Mouse (Mus musculus): ENCODE data around the gene Ptk7. TPM values are rescaled to one million over a fixed set of nuclear protein-coding genes. Genes with fewer than 3 reads are reported as not detected.
"Not testable (repeated sequence)": the region's sequence is repeated elsewhere in the genome, so short reads cannot be mapped to it uniquely, and the experiment has no call there.

Ptk7 gene
- polyA plus RNA-seq, 1 experiment from 2014 or later = 7.9 TPM

- Histone ChIP-seq H3K4me2 (ENCODE audit: low read depth, low read length) (no peak overlapping the region), H3K4me3 (ENCODE audit: low read depth, low read length) (no peak overlapping the region), H3K9me3 (ENCODE audit: control insufficient read depth, low read length) (no peaks in the 10 kb centered on the region), H3K9ac (replicated peaks; ENCODE audit: low read depth, low read length) (no peak overlapping the region), H3K36me3 (ENCODE audit: control insufficient read depth, insufficient read depth, low read length) (peaks cover 4% of the 10 kb centered on the region), H3K27me3 (ENCODE audit: control insufficient read depth, insufficient read depth, low read length) (no peaks in the 10 kb centered on the region), H3K4me1 (ENCODE audit: control insufficient read depth, insufficient read depth, low read length) (peaks cover 10% of the 10 kb centered on the region), H3K27ac (ENCODE audit: low read depth, low read length) (no peak overlapping the region)
- no peak for ATAC-seq (ENCODE audit: low read depth)
- 93% methylated on average over 6 of the region's 6 CpGs for WGBS
These were observed 70.2 kb downstream of the Ptk7 start for GRCm38 (mm10) chr17:46559146-46559545.

- Histone ChIP-seq H3K36me3 (ENCODE audit: control insufficient read depth, insufficient read depth, low read length) (no peaks in the 10 kb centered on the region), H3K27me3 (ENCODE audit: control insufficient read depth, insufficient read depth, low read length) (no peaks in the 10 kb centered on the region), H3K4me3 (ENCODE audit: low read depth, low read length) (no peak overlapping the region), H3K4me1 (ENCODE audit: control insufficient read depth, insufficient read depth, low read length) (peaks cover 20% of the 10 kb centered on the region), H3K27ac (ENCODE audit: low read depth, low read length) (no peak overlapping the region), H3K4me2 (ENCODE audit: low read depth, low read length) (no peak overlapping the region), H3K9me3 (ENCODE audit: control insufficient read depth, low read length) (no peaks in the 10 kb centered on the region), H3K9ac (replicated peaks; ENCODE audit: low read depth, low read length) (no peak overlapping the region)
- ATAC-seq (ENCODE audit: low read depth) = no peak
- 92% methylated on average over 5 of the region's 5 CpGs for WGBS
These were observed 71.2 kb downstream of the Ptk7 start for GRCm38 (mm10) chr17:46558151-46558550.

DNA sequence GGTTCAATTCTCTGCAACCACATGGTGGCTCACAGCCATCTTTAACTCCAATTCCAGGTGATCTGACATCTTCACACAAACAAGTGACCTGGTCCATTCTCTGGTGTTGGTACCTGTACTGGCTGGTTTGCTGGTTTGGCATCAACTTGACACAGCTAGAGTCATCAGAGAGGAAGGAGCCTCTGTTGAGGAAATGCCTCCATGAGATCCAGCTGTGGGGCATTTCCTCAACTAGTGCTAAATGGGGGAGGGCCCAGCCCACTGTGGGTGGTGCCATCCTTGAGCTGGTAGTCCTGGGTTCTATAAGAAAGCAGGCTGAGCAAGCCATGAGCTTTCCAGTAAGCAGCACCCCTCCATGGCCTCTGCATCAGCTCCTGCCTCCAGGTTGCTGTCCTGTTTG lies 72.0 kb downstream of the Ptk7 start:
- not testable (repeated sequence) for H3K36me3 ChIP-seq (ENCODE audit: control insufficient read depth, insufficient read depth, low read length); H3K9me3 ChIP-seq (ENCODE audit: control insufficient read depth, low read length); H3K27me3 ChIP-seq (ENCODE audit: control insufficient read depth, insufficient read depth, low read length); ATAC-seq (ENCODE audit: low read depth); H3K27ac ChIP-seq (ENCODE audit: low read depth, low read length); H3K9ac ChIP-seq (replicated peaks; ENCODE audit: low read depth, low read length); H3K4me2 ChIP-seq (ENCODE audit: low read depth, low read length); H3K4me3 ChIP-seq (ENCODE audit: low read depth, low read length)
- peaks cover 28% of the 10 kb centered on the region for H3K4me1 ChIP-seq (ENCODE audit: control insufficient read depth, insufficient read depth, low read length)

- no peaks in the 10 kb centered on the region for H3K9me3 ChIP-seq (ENCODE audit: control insufficient read depth, low read length)
- no peaks in the 10 kb centered on the region for H3K27me3 ChIP-seq (ENCODE audit: control insufficient read depth, insufficient read depth, low read length)
- peaks cover 4% of the 10 kb centered on the region; the same call in 1 of the 2 replicates for H3K36me3 ChIP-seq (ENCODE audit: control insufficient read depth, insufficient read depth, low read length)
- H3K4me3 ChIP-seq (ENCODE audit: low read depth, low read length) = peak overlapping the region; percentile 96
- ATAC-seq (ENCODE audit: low read depth) = peak; percentile 19
- WGBS = under 1% methylated on average over 11 of the region's 11 CpGs
- peak overlapping the region; percentile 63 for H3K4me2 ChIP-seq (ENCODE audit: low read depth, low read length)
- peak overlapping the region; percentile 29 for H3K9ac ChIP-seq (replicated peaks; ENCODE audit: low read depth, low read length)
- peaks cover 29% of the 10 kb centered on the region for H3K4me1 ChIP-seq (ENCODE audit: control insufficient read depth, insufficient read depth, low read length)
- H3K27ac ChIP-seq (ENCODE audit: low read depth, low read length) = peak overlapping the region; percentile 71
These were observed 72.7 kb downstream of the Ptk7 start for GRCm38 (mm10) chr17:46556584-46556945.

GRCm38 (mm10) chr17:46555673-46556583 lies 73.4 kb downstream of the Ptk7 start, which contains the start of gene Srf:
Gene Srf, minus strand, starts transcription at chr17:46556175.
- peak within 1 kb of the TSS; percentile 94 for H3K9ac ChIP-seq (replicated peaks; ENCODE audit: low read depth, low read length)
- H3K27me3 ChIP-seq (ENCODE audit: control insufficient read depth, insufficient read depth, low read length) = no peaks in the 10 kb centered on the region
- H3K36me3 ChIP-seq (ENCODE audit: control insufficient read depth, insufficient read depth, low read length) = peaks cover 10% of the 10 kb centered on the region
- H3K9me3 ChIP-seq (ENCODE audit: control insufficient read depth, low read length) = no peaks in the 10 kb centered on the region
- H3K4me3 ChIP-seq (ENCODE audit: low read depth, low read length) = peak within 1 kb of the TSS; percentile 96
- peak within 1 kb of the TSS; percentile 91 for H3K27ac ChIP-seq (ENCODE audit: low read depth, low read length)
- peak; percentile 96 for ATAC-seq (ENCODE audit: low read depth)
- H3K4me2 ChIP-seq (ENCODE audit: low read depth, low read length) = peak within 1 kb of the TSS; percentile 69
- WGBS = 1% methylated on average over 62 of the region's 87 CpGs
- peaks cover 29% of the 10 kb centered on the region for H3K4me1 ChIP-seq (ENCODE audit: control insufficient read depth, insufficient read depth, low read length)

GRCm38 (mm10) chr17:46554977-46555672 lies 74.2 kb downstream of the Ptk7 start:
- peak overlapping the region; percentile 96 for H3K4me3 ChIP-seq (ENCODE audit: low read depth, low read length)
- H3K4me1 ChIP-seq (ENCODE audit: control insufficient read depth, insufficient read depth, low read length) = peaks cover 29% of the 10 kb centered on the region
- peak overlapping the region; percentile 91 for H3K27ac ChIP-seq (ENCODE audit: low read depth, low read length)
- peaks cover 15% of the 10 kb centered on the region for H3K36me3 ChIP-seq (ENCODE audit: control insufficient read depth, insufficient read depth, low read length)
- ATAC-seq (ENCODE audit: low read depth) = peak; percentile 2; the same call in 1 of the 2 replicates
- H3K27me3 ChIP-seq (ENCODE audit: control insufficient read depth, insufficient read depth, low read length) = no peaks in the 10 kb centered on the region
- peak overlapping the region; percentile 94 for H3K9ac ChIP-seq (replicated peaks; ENCODE audit: low read depth, low read length)
- no peaks in the 10 kb centered on the region for H3K9me3 ChIP-seq (ENCODE audit: control insufficient read depth, low read length)
- under 1% methylated on average over 68 of the region's 75 CpGs for WGBS
- H3K4me2 ChIP-seq (ENCODE audit: low read depth, low read length) = peak overlapping the region; percentile 69

DNA sequence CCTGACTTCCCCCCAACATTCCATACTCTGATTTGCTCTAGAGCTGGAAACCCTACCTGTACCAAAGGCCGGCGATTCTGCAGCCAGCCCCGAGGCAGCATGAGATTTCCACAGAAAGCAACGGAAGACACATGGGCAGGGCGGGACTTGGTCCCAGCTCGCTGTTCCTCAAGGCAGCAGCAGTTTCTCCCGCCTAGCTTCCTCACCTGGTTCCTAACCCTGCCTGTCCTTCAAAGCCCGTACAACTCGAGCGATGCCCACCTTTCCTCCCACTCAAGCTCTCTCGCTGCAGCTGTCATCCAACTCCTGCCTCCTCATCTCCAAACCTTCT lies 74.7 kb downstream of the Ptk7 start:
- no peak for ATAC-seq (ENCODE audit: low read depth)
- peak overlapping the region; percentile 91; the same call in 1 of the 2 replicates for H3K27ac ChIP-seq (ENCODE audit: low read depth, low read length)
- H3K36me3 ChIP-seq (ENCODE audit: control insufficient read depth, insufficient read depth, low read length) = peaks cover 15% of the 10 kb centered on the region
- H3K9me3 ChIP-seq (ENCODE audit: control insufficient read depth, low read length) = no peaks in the 10 kb centered on the region
- 0% methylated on average over 11 of the region's 11 CpGs for WGBS
- H3K4me1 ChIP-seq (ENCODE audit: control insufficient read depth, insufficient read depth, low read length) = peaks cover 29% of the 10 kb centered on the region
- H3K9ac ChIP-seq (replicated peaks; ENCODE audit: low read depth, low read length) = peak overlapping the region; percentile 94
- peak overlapping the region; percentile 69 for H3K4me2 ChIP-seq (ENCODE audit: low read depth, low read length)
- no peaks in the 10 kb centered on the region for H3K27me3 ChIP-seq (ENCODE audit: control insufficient read depth, insufficient read depth, low read length)
- H3K4me3 ChIP-seq (ENCODE audit: low read depth, low read length) = peak overlapping the region; percentile 96

DNA sequence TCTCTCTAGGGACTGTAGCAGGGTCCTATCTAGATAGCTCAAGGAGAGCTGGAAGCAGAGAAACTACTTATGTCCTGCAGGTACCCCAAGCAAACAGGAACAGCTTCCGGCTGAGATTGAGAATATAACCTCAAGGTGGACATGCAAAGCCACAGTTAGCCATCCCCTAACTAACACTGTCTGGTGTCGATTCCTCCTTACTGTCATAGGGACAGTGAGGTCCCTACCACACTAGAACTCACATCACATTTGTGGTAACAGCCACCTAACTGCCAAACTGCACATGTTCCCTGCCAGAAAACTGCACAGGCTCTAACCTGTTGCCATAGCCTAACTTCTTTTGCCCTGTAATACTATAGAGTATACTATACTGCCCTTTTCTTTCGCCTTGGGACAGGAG lies 75.4 kb downstream of the Ptk7 start:
- Histone ChIP-seq H3K4me2 (ENCODE audit: low read depth, low read length) (peak overlapping the region; percentile 69), H3K9ac (replicated peaks; ENCODE audit: low read depth, low read length) (peak overlapping the region; percentile 94; the same call in 1 of the 2 replicates), H3K36me3 (ENCODE audit: control insufficient read depth, insufficient read depth, low read length) (peaks cover 16% of the 10 kb centered on the region), H3K4me3 (ENCODE audit: low read depth, low read length) (peak overlapping the region; percentile 96), H3K9me3 (ENCODE audit: control insufficient read depth, low read length) (no peaks in the 10 kb centered on the region), H3K27me3 (ENCODE audit: control insufficient read depth, insufficient read depth, low read length) (no peaks in the 10 kb centered on the region), H3K27ac (ENCODE audit: low read depth, low read length) (no peak overlapping the region), H3K4me1 (ENCODE audit: control insufficient read depth, insufficient read depth, low read length) (peaks cover 29% of the 10 kb centered on the region)
- no peak for ATAC-seq (ENCODE audit: low read depth)
- WGBS = 69% methylated on average over 3 of the region's 3 CpGs

- Histone ChIP-seq H3K27me3 (ENCODE audit: control insufficient read depth, insufficient read depth, low read length) (no peaks in the 10 kb centered on the region), H3K36me3 (ENCODE audit: control insufficient read depth, insufficient read depth, low read length) (peaks cover 20% of the 10 kb centered on the region), H3K4me3 (ENCODE audit: low read depth, low read length) (peak overlapping the region; percentile 96; the same call in 1 of the 2 replicates), H3K9me3 (ENCODE audit: control insufficient read depth, low read length) (no peaks in the 10 kb centered on the region), H3K9ac (replicated peaks; ENCODE audit: low read depth, low read length) (peak overlapping the region; percentile 28; the same call in 1 of the 2 replicates), H3K4me1 (ENCODE audit: control insufficient read depth, insufficient read depth, low read length) (peaks cover 29% of the 10 kb centered on the region), H3K27ac (ENCODE audit: low read depth, low read length) (peak overlapping the region; percentile 29; the same call in 1 of the 2 replicates), H3K4me2 (ENCODE audit: low read depth, low read length) (peak overlapping the region; percentile 69)
- WGBS = 51% methylated on average over 11 of the region's 11 CpGs
- ATAC-seq (ENCODE audit: low read depth) = no peak
These were observed 75.8 kb downstream of the Ptk7 start for GRCm38 (mm10) chr17:46553469-46553868.

Data from neural tube, embryonic 14.5 days (tissue).